Mouse (Mus musculus) C2C12 (cell line): ENCODE measurements around the gene Fgf11.

ENCODE experiments used
- CEBPB ChIP-seq: IDR thresholded peaks from one replicate; pipeline ENCODE4 v1.6.1; 2011; ENCODE audit warnings: low read depth, mild to moderate bottlenecking, control low read depth, moderate library complexity
- CTCF ChIP-seq: IDR thresholded peaks from one replicate; pipeline ENCODE4 v1.5.1; 2011; ENCODE audit not compliant: control insufficient read depth, insufficient read depth, insufficient read length
- FOSL1 ChIP-seq: IDR thresholded peaks from one replicate; pipeline ENCODE4 v1.8.0; 2011; ENCODE audit warnings: mild to moderate bottlenecking, low read length; ENCODE audit not compliant: poor library complexity, insufficient read depth, severe bottlenecking
- MAX ChIP-seq: IDR thresholded peaks from one replicate; pipeline ENCODE4 v1.6.1; 2011; ENCODE audit warnings: mild to moderate bottlenecking, control low read depth
- MYOD1 ChIP-seq: IDR thresholded peaks from one replicate; pipeline ENCODE4 v1.6.1; 2011; ENCODE audit warnings: low read depth; ENCODE audit not compliant: control insufficient read depth, insufficient read length
- MYOG ChIP-seq: IDR thresholded peaks from one replicate; pipeline ENCODE4 v1.6.1; 2011; ENCODE audit not compliant: control insufficient read depth, insufficient read length; ENCODE audit errors: extremely low read depth
- USF1 ChIP-seq: IDR thresholded peaks from one replicate; pipeline ENCODE4 v1.6.1; 2011; ENCODE audit warnings: low read depth, mild to moderate bottlenecking, control low read depth, moderate library complexity

DNA sequence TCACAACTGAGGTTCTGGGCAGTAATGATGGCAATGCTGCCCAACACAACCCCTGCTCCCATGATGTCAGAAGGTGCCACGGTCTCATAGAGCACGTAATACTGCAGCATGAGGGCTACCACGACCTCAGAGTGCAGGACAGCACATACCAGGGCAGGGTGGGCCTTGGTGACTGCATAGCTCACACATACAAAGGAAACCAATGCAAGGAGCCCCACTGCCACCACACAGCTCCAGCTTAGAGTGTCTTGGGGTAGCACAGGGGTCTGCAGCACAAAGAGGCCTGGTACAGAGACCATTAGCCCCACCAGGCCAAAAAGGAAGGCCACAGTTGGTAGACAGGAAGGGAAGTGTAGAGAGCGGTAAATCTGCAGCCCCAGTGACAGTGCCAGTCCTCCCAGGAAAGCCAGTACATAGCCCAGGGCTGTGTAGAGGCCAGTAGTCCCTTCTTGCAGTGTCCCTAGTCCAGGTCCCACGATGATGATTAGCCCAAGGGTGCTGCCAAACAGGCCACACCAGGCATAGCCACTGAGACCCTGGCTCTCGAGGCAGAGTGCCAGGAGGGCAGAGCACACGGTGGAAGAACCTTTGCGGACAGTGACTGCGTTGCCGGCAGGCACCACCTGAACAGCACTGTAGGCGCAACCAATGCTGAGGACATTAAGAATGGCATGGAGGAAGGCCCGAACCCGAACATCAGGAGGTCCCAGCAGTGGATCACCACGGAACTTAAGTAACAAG is 41.3 kb downstream of the Fgf11 start:
- no peak for TF ChIP-seq CTCF
- no peak for TF ChIP-seq USF1
- no peak for TF ChIP-seq MAX
- TF ChIP-seq CEBPB, result no peak
- no peak for TF ChIP-seq FOSL1
- TF ChIP-seq MYOG, result no peak
- no peak for TF ChIP-seq MYOD1
